Mouse (Mus musculus) liver, embryonic 14.5 days (tissue): ENCODE measurements around the gene Muc3.
A peak's percentile ranks its signal among the peaks of the same experiment; 100 is the strongest.

Experiments
- CTCF ChIP-seq: IDR thresholded peaks from 2 replicates; pipeline ENCODE4 v1.5.1; 2016; ENCODE audit warnings: antibody characterized with exemption, low read depth, control low read depth
- EP300 ChIP-seq: IDR thresholded peaks from 2 replicates; pipeline ENCODE4 v1.6.1; 2016; ENCODE audit warnings: antibody characterized with exemption, low read depth

- TF ChIP-seq CTCF (peak; percentile 87), EP300 (no peak)
Measured at GRCm38 (mm10) chr5:137159461-137159860, 10.3 kb upstream of the Muc3 start.
